Mouse (Mus musculus) heart, postnatal 0 days (tissue): Measurements from ENCODE around the gene Prkcq. TPM values are rescaled to one million over a fixed set of nuclear protein-coding genes. Genes with fewer than 3 reads are reported as not detected.

Experiments used
- ATAC-seq: fragments of 200-750 bp; cut with Nextera tagmentation; 2 replicates; pipeline ENCODE4 v1.8.0; 2017; ENCODE audit warnings: low read depth, moderate number of reproducible peaks, moderate library complexity; ENCODE audit not compliant: insufficient read depth
- DNase-seq: peaks from one replicate; pipeline ENCODE4 v3.0.0-alpha.2; 2016; ENCODE audit warnings: low spot score
- H3K27ac ChIP-seq: fragments of 300-500 bp; sonication (generic); 2 replicates; pipeline ENCODE4 v1.5.1; 2014; ENCODE audit warnings: low read depth, mild to moderate bottlenecking
- H3K27me3 ChIP-seq: fragments of 300-500 bp; sonication (generic); 2 replicates; pipeline ENCODE4 v1.6.1; 2014; ENCODE audit warnings: low read length, mixed read lengths; ENCODE audit not compliant: control insufficient read depth, insufficient read depth
- H3K36me3 ChIP-seq: fragments of 300-500 bp; sonication (generic); replicated peaks from 2 replicates; pipeline ENCODE4 v1.6.1; 2014; ENCODE audit warnings: low read length, mixed read lengths; ENCODE audit not compliant: control insufficient read depth, insufficient read depth
- H3K4me1 ChIP-seq: fragments of 300-500 bp; sonication (generic); 2 replicates; pipeline ENCODE4 v1.6.1; 2014; ENCODE audit warnings: antibody characterized with exemption; ENCODE audit not compliant: control insufficient read depth, insufficient read depth
- H3K4me2 ChIP-seq: fragments of 300-500 bp; sonication (generic); 2 replicates; pipeline ENCODE4 v1.6.1; 2014; ENCODE audit warnings: low read depth, mild to moderate bottlenecking, low read length, moderate library complexity
- H3K4me3 ChIP-seq: fragments of 300-500 bp; sonication (generic); 2 replicates; pipeline ENCODE4 v1.5.1; 2014; ENCODE audit warnings: low read depth, low read length
- H3K9ac ChIP-seq: fragments of 300-500 bp; sonication (generic); replicated peaks from 2 replicates; pipeline ENCODE4 v1.6.1; 2014; ENCODE audit warnings: low read depth, low read length, mixed read lengths
- H3K9me3 ChIP-seq: fragments of 300-500 bp; sonication (generic); replicated peaks from 2 replicates; pipeline ENCODE4 v1.6.1; 2016; ENCODE audit warnings: low read length; ENCODE audit not compliant: control insufficient read depth
- CTCF ChIP-seq: IDR thresholded peaks from 2 replicates; pipeline ENCODE4 v1.5.1; 2016; ENCODE audit warnings: antibody characterized with exemption, control low read depth, low read depth
- EP300 ChIP-seq: IDR thresholded peaks from 2 replicates; pipeline ENCODE4 v1.6.1; 2016; ENCODE audit warnings: antibody characterized with exemption, low read depth
- WGBS: fragments of 180-500 bp; shearing (Covaris S2); extraction: QIAGEN DNeasy Blood & Tissue Kit; methylation state at CpG from one replicate; pipeline ENCODE4 v1.1.7; 2014; 5-methylcytosine and 5-hydroxymethylcytosine counted together
- polyA plus RNA-seq: library from polyadenylated mRNA; unstranded; fragments of >200 nt; fragmentation: Nextera tagmentation; extraction: Ambion mirVana; gene quantifications from 2 replicates; pipeline ENCODE4 v1.2.1, GENCODE M21; 2015
- total RNA-seq: library from RNA; depleted of rRNA; stranded (reverse); fragments of >200 nt; gene quantifications from 2 replicates; pipeline ENCODE4 v1.2.3, GENCODE M21; 2014; ENCODE audit warnings: low replicate concordance

Prkcq gene
- total and polyA plus RNA-seq, 2 experiments from 2014 or later, result 0.59 TPM; not detected in 1

DNA sequence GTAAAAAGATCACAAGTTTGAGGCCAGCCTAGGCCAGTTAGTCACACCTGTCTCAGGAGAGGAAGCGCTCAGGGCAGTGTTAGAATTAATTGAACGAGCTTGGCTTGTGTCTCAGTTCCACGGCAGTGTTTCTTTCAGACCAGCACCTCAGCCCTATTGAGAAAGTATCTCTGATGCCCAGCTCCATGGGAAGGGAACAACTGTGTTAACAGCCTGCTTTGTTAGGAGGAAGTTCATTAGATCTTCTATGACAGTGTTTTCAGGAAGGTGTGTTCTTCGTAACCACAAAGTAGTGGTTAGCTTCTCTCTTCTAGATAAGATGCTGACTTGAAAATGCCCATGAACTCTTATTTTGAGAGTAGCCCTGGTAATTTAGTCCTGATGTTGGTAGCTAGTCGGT is 31.4 kb downstream of the Prkcq start:
- H3K27me3 ChIP-seq, result no peaks in the 10 kb centered on the region
- no peak overlapping the region; the same call in 1 of the 2 replicates for H3K27ac ChIP-seq
- no peak for TF ChIP-seq CTCF
- no peak for TF ChIP-seq EP300
- no peaks in the 10 kb centered on the region for H3K36me3 ChIP-seq
- DNase-seq (no peak), ATAC-seq (no peak)
- no peak overlapping the region for H3K9ac ChIP-seq
- no peaks in the 10 kb centered on the region for H3K9me3 ChIP-seq
- no peak overlapping the region for H3K4me2 ChIP-seq
- H3K4me1 ChIP-seq, result no peaks in the 10 kb centered on the region
- no peak overlapping the region for H3K4me3 ChIP-seq
- WGBS, result 70% methylated on average over 5 of the region's 5 CpGs

DNA sequence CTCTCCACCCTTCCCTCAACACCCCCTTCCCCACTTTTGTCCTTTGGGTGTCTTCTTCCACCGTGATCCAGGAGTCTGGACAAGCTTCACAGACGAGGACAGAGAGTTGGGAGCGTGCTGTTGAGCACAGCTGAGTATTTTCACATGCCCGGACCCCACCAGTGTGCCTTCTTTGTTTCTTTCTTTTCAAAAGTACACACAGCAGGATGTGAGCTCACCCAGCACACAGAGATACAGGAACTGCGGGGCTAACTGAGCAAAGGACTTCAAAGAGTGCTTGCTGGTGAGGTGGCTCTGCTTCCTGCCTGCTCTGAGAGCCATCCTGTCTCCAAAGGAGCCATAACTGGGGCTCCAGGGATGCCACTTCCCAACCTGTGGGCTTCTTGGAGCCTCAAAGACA is 32.3 kb downstream of the Prkcq start:
- TF ChIP-seq EP300 (no peak), CTCF (no peak)
- Histone ChIP-seq H3K4me3 (no peak overlapping the region), H3K27ac (peak overlapping the region; percentile 63; the same call in 1 of the 2 replicates), H3K9me3 (no peaks in the 10 kb centered on the region), H3K9ac (no peak overlapping the region), H3K4me1 (no peaks in the 10 kb centered on the region), H3K27me3 (no peaks in the 10 kb centered on the region), H3K36me3 (no peaks in the 10 kb centered on the region), H3K4me2 (no peak overlapping the region)
- 65% methylated on average over 5 of the region's 5 CpGs for WGBS
- DNase-seq, result no peak
- no peak for ATAC-seq

DNA sequence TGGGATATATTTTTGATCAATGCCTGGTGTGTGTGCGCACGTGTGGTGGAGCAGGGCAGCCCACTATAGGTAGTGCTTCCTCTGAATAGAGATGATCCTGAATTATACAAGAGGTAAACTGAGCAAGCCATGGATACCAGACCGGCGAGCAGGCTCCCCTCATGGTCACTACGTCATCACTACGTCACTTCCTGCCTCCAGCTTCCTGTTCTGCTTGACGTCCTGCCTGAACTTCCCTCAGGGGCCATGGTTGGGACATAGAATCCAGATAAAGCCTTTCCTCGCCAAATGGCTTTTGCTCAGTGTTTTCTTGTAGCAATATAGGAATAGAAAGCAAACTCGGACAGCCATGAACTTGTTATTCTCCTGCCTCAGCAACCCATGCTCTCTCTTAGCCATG is 33.1 kb downstream of the Prkcq start:
- Histone ChIP-seq H3K4me3 (no peak overlapping the region), H3K4me1 (no peaks in the 10 kb centered on the region), H3K27ac (no peak overlapping the region), H3K36me3 (no peaks in the 10 kb centered on the region), H3K4me2 (no peak overlapping the region), H3K9me3 (no peaks in the 10 kb centered on the region), H3K27me3 (no peaks in the 10 kb centered on the region), H3K9ac (no peak overlapping the region)
- ATAC-seq (no peak), DNase-seq (no peak)
- TF ChIP-seq CTCF, result no peak
- no peak for TF ChIP-seq EP300
- WGBS, result 69% methylated on average over 9 of the region's 9 CpGs

DNA sequence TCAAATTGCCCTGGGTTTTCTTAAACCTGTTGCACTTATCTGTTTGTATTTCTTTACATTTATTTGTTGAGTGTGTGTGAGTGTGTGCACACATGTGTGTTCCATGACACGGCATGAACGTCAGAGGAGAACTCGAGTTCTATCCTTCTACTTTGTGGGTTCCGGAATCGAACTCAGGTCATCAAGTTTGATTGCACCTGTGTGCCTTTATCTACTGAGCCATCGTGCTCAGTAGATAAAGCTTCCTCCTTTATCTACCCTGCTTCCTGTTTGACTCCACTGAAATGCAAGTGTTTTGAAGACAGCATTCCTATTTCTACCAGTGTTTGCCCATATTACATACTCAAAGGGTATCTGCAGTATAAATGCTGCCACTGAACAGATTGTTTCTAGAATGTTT is 33.8 kb downstream of the Prkcq start:
- Histone ChIP-seq H3K4me2 (no peak overlapping the region), H3K36me3 (no peaks in the 10 kb centered on the region), H3K9ac (no peak overlapping the region), H3K9me3 (no peaks in the 10 kb centered on the region), H3K27ac (no peak overlapping the region), H3K4me3 (no peak overlapping the region), H3K4me1 (no peaks in the 10 kb centered on the region), H3K27me3 (no peaks in the 10 kb centered on the region)
- DNase-seq, result no peak
- ATAC-seq, result no peak
- whole genome bisulfite sequencing, result 75% methylated on average over 6 of the region's 6 CpGs
- TF ChIP-seq CTCF, result no peak
- TF ChIP-seq EP300, result no peak

DNA sequence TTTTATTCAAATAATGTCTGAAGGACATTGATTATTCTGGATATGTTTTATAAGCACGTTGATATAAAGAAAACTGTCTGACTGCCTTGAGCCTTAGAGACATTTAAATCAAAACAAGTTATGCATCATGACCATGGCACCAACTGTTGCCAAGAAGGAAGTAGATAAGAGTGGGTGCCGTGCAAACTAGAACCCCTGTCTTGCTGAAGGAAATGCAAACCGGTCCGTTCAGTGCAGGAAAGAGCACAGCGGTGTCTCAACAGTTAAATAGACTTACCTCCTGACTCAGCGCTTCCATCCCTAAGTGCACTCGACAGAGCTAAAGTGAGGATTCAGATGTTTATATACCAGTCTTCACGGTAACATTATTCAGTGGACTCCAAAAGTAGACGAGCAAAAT is 36.4 kb downstream of the Prkcq start:
- no peaks in the 10 kb centered on the region for H3K27me3 ChIP-seq
- WGBS, result 68% methylated on average over 9 of the region's 9 CpGs
- H3K9ac ChIP-seq, result no peak overlapping the region
- TF ChIP-seq CTCF, result no peak
- no peak overlapping the region for H3K27ac ChIP-seq
- ATAC-seq, result no peak
- no peak overlapping the region for H3K4me2 ChIP-seq
- no peak for DNase-seq
- no peak overlapping the region for H3K4me3 ChIP-seq
- H3K4me1 ChIP-seq, result no peaks in the 10 kb centered on the region
- no peaks in the 10 kb centered on the region for H3K36me3 ChIP-seq
- H3K9me3 ChIP-seq, result no peaks in the 10 kb centered on the region

DNA sequence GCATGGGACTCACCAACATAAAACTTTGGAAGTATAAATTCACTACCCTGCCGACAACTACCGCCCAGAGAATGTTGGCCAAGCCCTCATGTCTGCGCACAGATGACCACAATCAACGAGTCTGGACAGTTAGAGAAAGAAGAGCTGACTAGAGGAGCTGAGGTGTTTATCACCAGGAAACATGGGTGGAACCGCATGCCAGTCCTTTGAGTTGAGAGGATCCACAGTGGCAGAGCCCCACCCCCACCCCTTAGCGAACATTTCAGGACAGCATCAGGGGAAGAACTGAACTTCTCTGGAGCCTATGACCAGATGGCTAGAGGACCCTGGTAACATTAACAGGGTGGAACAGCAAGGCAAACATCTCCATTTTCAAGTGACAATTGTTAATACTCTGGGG is 37.4 kb downstream of the Prkcq start:
- WGBS, result 58% methylated on average over 6 of the region's 6 CpGs
- Histone ChIP-seq H3K9ac (no peak overlapping the region), H3K4me3 (no peak overlapping the region), H3K4me1 (no peaks in the 10 kb centered on the region), H3K9me3 (no peaks in the 10 kb centered on the region), H3K27me3 (no peaks in the 10 kb centered on the region), H3K4me2 (no peak overlapping the region), H3K36me3 (no peaks in the 10 kb centered on the region), H3K27ac (no peak overlapping the region)
- no peak for DNase-seq
- no peak for ATAC-seq
- TF ChIP-seq EP300 (no peak), CTCF (no peak)
